Mouse (Mus musculus): ENCODE measurements around the gene Uvrag.

The Uvrag gene

GRCm38 (mm10) chr7:99164873-99165410, 24.0 kb upstream of the Uvrag start:
- in situ Hi-C loops (cut with MboI): no loop called here

GRCm38 (mm10) chr7:99162462-99162861, 21.5 kb upstream of the Uvrag start:
- in situ Hi-C loops (cut with MboI): no loop called here

GRCm38 (mm10) chr7:99161961-99162360, 21.0 kb upstream of the Uvrag start:
- in situ Hi-C loops (cut with MboI): no loop called here

GRCm38 (mm10) chr7:99161529-99161928, 20.6 kb upstream of the Uvrag start:
- in situ Hi-C loops (cut with MboI): no loop called here

- in situ Hi-C loops (cut with MboI): no loop called here
Observed at GRCm38 (mm10) chr7:99160995-99161394, 20.1 kb upstream of the Uvrag start.

GRCm38 (mm10) chr7:99159446-99159845, 18.5 kb upstream of the Uvrag start:
- in situ Hi-C loops (cut with MboI): no loop called here

- in situ Hi-C loops (cut with MboI): no loop called here
Observed at GRCm38 (mm10) chr7:99158904-99159303, 18.0 kb upstream of the Uvrag start.

- in situ Hi-C loops (cut with MboI): no loop called here
Observed at GRCm38 (mm10) chr7:99158011-99158410, 17.1 kb upstream of the Uvrag start.

GRCm38 (mm10) chr7:99156737-99157136, 15.8 kb upstream of the Uvrag start:
- in situ Hi-C loops (cut with MboI): no loop called here

- in situ Hi-C loops (cut with MboI): no loop called here
Observed at GRCm38 (mm10) chr7:99155311-99156289, 14.7 kb upstream of the Uvrag start.

GRCm38 (mm10) chr7:99154648-99155151, 13.8 kb upstream of the Uvrag start:
- in situ Hi-C loops (cut with MboI): no loop called here

GRCm38 (mm10) chr7:99153686-99154202, 12.8 kb upstream of the Uvrag start:
- in situ Hi-C loops (cut with MboI): no loop called here

- in situ Hi-C loops (cut with MboI): no loop called here
Observed at GRCm38 (mm10) chr7:99152756-99153155, 11.8 kb upstream of the Uvrag start.

- in situ Hi-C loops (cut with MboI): no loop called here
Observed at GRCm38 (mm10) chr7:99151342-99151741, 10.4 kb upstream of the Uvrag start.

- in situ Hi-C loops (cut with MboI): no loop called here
Observed at GRCm38 (mm10) chr7:99149017-99149416, 8.1 kb upstream of the Uvrag start.

- in situ Hi-C loops (cut with MboI): no loop called here
Observed at GRCm38 (mm10) chr7:99147494-99147893, 6.6 kb upstream of the Uvrag start.

- in situ Hi-C loops (cut with MboI): no loop called here
Observed at GRCm38 (mm10) chr7:99146906-99147305, 6.0 kb upstream of the Uvrag start.

GRCm38 (mm10) chr7:99146011-99146410, 5.1 kb upstream of the Uvrag start:
- in situ Hi-C loops (cut with MboI): no loop called here

GRCm38 (mm10) chr7:99144616-99145015, 3.7 kb upstream of the Uvrag start:
- in situ Hi-C loops (cut with MboI): loop anchor here (5.0 kb wide), 1 partner anchor 37 kb away; no protein-coding TSS in a partner anchor

- in situ Hi-C loops (cut with MboI): loop anchor here (5.0 kb wide), 1 partner anchor 36 kb away; no protein-coding TSS in a partner anchor
Observed at GRCm38 (mm10) chr7:99143244-99143643, 2.3 kb upstream of the Uvrag start.

GRCm38 (mm10) chr7:99141919-99142606, 1.1 kb upstream of the Uvrag start:
- in situ Hi-C loops (cut with MboI): loop anchor here (5.0 kb wide), 1 partner anchor 35 kb away; no protein-coding TSS in a partner anchor

- in situ Hi-C loops (cut with MboI): loop anchor here (5.0 kb wide), 1 partner anchor 33 kb away; no protein-coding TSS in a partner anchor
Observed at GRCm38 (mm10) chr7:99140511-99140910, 430 bp downstream of the Uvrag start.
